Mouse (Mus musculus) heart, adult 11 months (tissue): ENCODE data around the gene Pla2g1b.
A peak's percentile ranks its signal among the peaks of the same experiment; 100 is the strongest.

Source experiments
- DNase-seq: peaks from one replicate; pipeline ENCODE4 v3.0.0; 2022

The Pla2g1b gene

DNA sequence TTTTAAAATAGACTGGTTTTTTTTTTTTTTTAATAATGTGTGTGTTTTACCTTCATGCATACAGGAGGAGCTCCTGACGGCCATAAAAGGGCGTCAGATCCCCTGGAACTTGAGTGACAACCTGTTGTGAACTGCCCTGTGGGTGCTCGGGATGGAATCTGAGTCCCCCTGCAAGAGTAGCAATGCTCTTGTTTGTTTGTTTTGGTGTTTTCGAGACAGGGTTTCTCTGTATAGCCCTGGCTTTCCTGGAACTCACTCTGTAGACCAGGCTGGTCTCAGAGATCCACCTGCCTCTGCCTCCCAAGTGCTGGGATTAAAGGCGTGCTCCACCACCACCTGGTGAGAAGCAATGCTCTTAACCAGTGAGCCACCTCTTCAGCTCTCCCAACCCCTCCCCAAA is 18.9 kb downstream of the Pla2g1b start:
- DNase-seq, result peak; percentile 91

DNA sequence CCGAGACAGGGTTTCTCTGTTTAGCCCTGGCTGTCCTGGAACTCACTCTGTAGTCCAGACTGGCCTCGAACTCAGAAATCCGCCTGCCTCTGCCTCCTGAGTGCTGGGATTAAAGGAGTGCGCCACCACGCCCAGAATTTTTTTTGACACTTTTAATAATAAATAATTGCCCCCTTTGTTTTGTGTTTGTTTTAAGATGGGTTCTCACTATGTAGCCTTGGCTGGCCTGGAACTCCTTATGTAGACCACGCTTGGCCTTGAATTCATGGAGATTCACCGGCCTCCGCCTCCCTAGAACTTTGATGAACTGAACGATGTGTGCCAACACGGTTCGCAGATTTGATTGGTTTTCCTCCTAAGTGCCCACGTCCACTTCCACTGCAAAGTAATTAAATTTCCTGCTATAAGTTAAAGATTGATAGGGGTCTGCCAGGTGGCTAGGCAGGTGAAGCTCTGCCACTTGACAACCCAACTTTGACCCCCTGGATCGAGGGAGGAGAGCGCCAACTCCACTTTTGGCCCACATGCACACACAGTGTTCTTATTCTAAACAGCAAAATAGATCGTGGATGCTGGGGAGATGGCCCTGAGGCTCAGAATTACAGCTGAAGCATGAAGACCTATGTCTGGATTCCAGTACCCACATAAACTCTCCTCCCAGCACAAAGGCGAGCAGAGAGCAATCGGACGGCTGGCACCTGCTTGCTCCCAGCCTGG is 19.6 kb downstream of the Pla2g1b start:
- peak; percentile 89 for DNase-seq

DNA sequence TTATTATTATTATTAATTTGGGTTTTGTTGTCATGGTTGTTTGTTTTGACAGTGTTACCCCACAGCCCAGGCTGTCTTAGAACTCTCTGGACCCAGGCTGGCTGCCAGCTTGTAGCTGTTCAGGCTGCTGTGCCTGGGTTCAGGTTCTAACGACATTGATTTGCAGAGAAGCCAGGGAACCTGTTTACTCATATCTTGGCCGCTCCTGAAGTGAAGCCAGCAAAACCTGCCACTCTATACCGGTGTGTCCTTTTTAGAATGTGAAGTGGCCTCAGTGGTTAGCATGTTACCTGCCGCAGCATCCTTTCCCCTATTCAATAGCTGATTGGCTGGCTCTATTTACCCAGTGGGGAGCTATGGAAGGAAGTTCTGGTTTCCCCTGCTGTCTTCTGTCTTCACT is 20.7 kb downstream of the Pla2g1b start:
- DNase-seq, result peak; percentile 87

DNA sequence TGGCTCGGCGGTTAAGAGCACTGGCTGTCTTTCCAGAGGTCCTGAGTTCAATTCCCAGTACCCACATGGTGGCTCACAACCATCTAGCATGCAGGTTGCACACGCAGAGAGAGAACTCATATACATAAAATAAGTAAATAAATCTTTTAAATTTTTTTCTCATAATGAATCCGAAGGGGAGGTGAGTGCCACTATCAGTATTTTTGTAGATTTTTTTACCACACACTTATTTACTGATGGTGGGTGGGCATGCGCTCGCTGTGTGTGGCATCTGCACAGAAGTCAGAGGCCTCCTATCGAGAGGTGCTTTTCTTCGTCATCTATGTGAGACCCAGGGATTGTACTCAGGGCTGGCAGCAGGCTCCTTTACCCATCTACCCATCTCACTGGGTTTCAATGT is 21.3 kb downstream of the Pla2g1b start:
- peak; percentile 87 for DNase-seq

DNA sequence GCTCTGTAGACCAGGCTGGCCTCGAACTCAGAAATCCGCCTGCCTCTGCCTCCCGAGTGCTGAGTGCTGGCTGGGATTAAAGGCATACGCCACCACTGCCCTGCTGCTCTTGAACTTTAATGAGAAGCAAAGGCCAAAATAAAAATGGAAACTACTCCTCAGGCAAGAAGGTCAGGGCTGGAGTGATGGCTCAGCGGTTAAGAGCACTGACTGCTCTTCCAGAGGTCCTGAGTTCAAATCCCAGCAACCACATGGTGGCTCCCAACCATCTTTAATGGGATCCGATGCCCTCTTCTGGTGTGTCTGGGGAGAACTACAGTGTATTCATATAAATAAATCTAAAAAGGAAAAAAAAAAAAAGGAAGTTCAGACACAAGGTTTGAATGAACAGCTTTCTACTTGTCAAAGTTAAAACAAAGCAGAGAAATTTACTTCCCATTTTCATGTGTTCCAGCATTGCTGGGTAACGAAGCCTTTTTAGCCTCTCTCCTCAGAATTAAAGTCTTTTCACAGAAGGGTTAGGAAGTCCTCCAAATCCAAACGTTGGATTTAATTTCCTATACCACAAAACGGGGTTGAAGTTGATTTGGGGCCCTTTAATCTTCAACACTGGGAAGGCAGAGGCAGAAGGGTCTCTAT is 22.0 kb downstream of the Pla2g1b start:
- DNase-seq, result peak; percentile 86

DNA sequence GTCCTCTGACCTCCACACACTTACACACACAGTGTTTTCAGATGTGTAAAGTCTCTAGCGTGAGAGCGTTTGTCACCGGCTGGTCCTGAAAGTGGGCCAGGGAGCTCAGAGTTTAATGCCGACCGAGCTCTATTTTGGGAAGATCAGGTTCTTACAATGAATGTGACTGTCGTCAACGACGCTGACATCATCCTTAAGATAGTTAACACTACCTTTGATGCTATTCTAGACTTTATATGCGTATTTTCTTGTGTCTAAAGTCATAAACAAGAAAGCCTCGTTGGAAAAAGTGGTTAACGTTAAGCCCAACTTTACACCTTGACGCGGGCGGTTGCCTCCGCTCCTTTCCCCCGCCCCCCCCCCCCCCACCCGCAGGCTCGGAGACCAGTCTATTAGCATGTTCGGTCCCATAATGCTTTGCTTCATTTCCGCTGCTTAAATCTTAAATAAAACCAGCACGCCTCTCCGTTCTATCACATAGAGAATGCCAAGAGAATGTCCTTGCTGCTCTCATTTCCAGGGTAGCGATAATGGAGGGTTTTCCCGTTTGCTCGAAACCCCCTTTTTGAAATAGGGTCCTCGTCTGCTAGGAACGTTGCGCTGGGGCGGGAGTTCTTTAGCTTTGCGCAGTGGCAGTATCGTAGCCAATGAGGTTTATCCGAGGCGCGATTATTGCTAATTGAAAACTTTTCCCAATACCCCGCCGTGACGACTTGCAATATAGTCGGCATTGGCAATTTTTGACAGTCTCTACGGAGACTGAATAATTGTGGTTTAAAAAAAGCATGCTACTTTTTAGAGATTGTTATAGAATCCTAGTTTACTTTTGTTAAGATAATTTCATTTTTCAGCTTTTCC is 23.0 kb downstream of the Pla2g1b start:
- peak; percentile 98 for DNase-seq

DNA sequence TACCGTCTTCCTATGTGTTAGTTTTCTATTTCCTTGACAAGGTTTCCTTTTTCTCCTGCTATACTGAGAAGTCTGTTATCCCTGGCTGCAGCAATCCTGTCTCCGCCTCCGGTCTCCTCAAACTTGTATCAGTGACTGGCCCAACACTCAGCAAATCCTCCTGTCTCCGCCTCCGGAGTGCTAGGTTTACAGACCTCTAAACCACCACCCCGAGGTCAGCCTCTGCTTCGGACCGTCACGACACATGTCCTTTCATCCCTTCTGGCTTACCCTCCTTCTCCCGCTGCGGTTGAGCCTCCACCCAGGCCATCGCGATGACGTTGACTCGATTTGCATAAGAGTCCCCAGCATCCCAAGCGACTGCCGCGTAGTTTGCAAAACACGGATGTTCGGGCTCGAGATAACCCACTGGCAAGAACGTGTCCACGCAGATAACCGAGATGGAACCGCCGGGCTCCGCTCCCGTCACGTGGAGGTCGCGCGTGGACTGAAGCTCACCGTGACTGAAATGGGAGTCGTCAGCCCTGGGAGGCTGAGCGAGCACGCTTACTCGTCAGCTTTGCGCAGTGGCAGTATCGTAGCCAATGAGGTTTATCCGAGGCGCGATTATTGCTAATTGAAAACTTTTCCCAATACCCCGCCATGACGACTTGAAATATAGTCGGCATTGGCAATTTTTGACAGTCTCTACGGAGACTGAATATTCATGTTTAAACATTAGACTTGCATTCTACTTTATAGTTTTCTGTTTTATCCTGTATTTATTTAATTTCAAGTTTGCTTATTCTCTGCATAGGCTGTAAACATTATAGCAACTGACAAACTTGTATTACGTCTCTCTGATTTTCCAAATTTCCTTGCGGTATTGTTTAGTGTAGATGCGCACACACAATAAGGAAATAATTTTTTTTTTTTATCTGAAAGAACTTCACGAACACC is 23.9 kb downstream of the Pla2g1b start:
- DNase-seq, result peak; percentile 99

DNA sequence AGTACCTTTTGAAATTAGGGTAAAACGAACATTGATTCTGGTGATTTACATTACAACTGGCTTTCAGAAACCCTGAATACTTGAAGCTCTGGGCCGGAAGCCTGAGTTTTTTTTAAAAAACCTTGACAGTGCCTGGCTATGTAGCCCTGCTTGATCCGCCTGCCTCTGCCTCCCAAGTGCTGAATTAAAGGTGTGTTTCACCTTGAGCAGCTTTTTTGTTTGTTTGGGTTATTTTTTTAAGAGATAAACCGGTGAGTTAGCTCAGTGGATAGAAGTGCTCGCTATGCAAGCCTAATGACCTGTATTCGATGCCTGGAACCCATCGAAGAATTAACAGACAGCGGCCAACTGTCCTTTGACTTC is 24.6 kb downstream of the Pla2g1b start:
- peak; percentile 91 for DNase-seq

DNA sequence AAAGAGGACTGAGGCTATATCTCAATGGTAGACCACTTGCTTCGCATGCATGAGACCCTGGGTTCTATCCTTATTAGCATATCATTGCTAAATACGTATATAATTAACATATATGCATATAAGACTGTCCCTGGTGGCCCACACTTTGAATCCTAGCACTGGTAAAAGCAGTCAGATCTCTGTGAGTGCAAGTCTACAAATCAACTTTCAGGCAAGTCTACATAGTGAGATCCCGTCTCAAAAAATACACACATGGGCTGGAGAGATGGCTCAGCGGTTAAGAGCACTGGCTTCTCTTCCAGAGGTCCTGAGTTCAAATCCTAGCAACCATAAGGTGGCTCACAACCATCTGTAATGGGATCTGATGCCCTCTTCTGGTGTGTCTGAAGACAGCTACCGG is 25.0 kb downstream of the Pla2g1b start:
- peak; percentile 90 for DNase-seq

DNA sequence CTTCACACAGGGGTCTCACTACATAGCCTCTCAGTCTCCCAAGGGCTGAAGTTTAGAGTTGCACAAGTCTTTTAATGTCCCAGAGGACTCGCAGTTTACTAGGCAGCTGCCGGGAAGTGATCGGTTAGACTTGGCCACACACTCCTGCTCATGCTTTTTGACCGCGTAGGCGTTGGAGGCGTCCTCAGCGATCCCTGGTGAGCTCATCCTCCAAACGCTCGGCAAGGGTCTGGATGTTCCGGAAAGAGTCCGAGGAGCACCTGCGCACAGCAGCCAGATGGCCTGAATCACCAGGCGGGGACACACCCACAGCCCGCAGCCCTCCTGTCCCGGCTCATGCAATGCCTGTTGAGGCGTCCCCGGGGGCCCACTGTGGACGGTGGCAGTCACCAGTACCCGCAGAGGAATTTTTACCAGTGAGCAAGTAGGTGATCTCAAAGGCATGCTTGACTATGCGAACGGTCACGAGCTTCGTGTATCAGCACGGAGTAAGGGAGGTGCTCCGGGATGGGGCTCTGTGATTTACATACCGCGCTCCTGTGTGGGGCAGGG is 25.8 kb downstream of the Pla2g1b start:
- peak; percentile 99 for DNase-seq

DNA sequence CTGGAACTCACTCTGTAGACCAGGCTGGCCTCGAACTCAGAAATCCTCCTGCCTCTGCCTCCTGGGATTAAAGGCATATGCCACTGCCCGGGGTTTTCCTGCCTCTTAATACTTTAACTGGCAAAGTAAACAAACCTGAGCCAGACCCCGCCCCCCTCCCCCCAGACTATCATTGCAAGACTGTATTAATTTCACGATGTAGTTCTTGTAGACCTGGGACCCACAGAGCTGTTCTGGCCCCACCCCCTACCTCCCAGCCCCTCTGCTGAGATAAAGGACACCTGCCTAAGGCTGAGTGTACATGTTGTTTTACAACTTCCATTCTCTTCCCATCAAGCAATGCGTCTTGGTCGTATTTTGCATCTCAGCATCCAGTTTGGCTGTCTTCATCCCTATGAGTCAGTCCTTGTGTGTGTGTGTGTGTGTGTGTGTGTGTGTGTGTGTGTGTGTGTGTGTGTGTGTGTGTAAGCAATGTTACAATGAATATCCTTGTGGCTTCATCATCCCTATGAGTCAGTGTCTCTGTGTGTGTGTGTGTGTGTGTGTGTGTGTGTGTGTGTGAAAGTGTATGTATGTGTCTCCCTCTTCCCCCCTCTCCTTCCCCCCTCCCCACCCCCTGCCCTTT is 26.8 kb downstream of the Pla2g1b start:
- DNase-seq, result peak; percentile 94

DNA sequence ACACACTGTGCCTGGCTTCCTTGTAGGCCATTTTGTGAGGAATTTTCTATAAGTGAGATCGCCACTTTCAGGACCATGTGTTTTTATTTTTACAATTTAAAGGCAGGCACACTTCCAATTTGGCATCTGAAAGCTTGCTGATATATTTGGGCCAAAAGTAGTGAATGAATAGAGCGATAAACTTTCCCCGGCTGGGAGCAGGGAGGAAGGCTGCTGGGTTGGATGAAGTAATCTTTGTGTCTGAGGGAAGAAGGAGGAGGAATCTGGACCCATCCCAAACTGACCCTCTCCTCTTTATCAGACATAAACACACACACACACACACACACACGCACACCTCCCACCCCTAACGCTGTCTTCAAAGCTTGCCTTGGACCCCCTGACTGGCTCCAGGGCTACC is 27.4 kb downstream of the Pla2g1b start:
- peak; percentile 74 for DNase-seq

DNA sequence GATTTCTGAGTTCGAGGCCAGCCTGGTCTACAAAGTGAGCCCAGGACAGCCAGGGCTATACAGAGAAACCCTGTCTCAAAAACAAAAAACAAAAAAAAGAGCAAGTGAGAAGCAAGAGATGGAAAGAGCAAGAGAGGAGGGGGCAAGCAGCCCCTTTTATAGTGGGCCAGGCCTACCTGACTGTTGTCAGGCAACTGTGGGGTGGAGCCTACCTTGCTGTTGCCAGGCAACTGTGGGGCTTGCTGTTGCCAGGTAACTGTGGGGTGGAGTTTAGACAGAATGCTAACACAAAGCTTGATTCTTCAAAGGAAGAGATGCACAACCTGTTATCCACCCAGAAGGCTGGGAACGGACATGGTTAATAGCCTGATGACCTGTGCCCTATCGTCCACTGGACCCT is 29.6 kb downstream of the Pla2g1b start:
- DNase-seq, result peak; percentile 89

DNA sequence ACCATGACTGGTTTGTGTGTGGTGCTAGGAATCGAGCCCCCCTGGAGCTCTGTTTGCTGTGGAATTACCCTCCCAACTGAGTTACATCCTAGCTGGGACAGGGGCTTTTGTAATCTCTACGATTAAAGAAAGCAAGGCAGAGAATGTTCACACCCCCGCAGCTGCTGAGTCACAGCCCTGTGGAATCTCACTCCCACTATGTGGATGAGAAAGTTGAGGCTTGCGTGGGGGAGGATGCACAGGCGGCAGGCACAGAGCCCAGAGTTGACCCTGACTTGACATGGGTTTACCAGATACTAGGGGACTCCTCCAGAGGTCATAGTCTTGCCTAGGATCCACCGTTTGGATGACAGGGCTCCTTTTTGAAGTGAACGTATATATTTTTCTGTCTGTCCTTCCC is 31.0 kb downstream of the Pla2g1b start:
- peak; percentile 88 for DNase-seq

DNA sequence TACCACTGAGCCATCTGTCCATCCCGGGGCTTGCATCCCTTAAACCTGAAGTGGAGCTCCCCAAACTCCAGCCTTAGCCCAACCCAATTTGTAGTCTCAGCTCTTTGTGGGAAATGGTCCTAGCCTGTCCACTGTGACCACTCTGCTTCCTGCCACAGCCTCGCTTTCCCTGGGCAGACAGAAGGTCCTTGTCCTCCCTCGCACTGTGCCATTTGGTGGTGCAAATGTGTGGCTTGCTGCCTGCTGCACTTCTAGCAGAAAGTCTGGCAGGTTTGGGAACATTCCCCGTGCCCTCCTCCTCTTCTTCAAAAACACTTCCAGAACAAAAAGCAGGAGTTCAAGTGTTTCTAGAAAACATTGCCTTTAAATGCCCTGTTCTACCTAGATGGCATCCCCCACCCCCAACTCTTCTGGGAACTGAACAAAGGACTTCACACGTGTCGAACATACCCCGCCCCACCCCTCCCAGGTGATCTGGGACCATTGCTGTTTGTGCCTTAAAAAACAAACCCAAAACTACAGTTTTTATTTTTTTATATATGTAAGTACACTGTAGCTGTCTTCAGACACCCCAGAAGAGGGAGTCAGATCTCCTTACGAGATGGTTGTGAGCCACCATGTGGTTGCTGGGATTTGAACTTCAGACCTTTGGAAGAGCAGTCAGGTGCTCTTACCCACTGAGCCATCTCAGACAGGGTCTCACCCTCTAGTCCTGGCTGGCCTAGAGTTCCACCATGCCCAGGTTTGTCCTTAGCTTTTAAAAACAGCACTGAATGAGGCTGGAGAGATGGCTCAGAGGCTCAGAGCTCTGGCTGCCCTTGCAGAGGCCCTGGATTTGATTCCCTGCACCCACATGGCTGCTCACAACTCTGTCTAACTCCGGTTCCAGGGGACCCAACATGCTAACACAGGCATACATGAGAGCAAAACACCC is 32.5 kb downstream of the Pla2g1b start:
- peak; percentile 80 for DNase-seq

DNA sequence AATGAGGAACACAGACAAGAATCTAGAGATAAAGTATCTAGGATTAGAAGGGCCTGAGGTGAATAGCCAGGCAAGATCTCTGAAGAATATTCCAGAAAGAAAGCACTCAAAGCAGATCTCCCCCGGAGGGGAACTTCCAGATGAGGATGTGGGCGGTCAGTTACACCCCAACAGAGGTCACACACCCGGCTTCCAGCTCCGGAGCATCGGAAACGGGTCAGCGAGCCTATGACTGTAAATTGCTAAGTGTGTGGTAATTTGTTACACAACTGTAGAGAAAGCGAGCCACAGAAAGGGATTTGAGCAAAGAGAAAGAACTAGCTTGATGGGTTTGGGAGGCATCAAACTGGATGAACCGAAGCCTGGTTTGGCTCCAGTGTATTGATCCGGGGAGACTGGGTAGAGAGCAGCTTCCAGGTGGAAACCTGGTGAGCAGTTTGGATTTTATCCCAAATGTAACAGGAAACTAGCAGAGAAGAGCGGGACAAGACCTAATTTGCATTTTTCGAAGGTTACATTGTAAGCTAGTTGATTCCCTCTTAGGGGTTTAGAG is 34.4 kb downstream of the Pla2g1b start:
- DNase-seq, result peak; percentile 98

DNA sequence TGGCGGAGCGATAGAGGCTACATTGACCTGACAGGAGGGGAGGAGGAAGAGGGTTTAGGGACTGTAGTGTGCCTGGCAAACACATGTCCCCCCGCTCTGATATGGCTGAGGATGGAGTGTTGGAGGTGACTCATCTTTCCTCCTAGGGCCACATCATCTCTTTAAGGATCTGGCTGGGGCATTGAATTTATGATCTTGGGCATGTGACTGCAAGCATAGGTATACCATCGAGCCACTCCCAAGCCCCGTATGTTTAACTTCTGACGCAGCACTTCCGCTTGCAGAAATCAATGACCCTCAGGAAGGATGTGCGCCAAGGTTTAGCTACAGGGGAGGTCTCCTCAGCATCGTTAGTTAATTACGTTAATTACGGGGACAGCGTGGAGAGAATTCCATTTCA is 37.0 kb downstream of the Pla2g1b start:
- no peak for DNase-seq

DNA sequence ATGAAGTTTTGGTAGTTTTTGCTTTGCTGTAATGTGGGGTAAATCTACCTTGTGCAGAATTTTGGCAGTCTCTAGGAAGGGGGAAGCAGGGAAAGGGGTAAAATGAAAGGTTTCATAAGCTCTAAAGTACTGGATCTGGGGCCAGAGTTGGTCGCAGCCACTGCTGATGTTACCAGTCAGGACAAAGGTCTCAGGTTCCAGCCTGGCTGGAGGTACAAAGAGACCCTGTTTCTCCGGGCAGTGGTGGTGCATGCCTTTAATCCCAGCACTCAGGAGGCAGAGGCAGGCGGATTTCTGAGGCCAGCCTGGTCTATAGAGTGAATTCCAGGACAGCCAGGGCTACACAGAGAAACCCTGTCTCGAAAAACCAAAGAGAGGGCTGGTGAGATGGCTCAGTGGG is 39.6 kb downstream of the Pla2g1b start:
- peak; percentile 93 for DNase-seq

DNA sequence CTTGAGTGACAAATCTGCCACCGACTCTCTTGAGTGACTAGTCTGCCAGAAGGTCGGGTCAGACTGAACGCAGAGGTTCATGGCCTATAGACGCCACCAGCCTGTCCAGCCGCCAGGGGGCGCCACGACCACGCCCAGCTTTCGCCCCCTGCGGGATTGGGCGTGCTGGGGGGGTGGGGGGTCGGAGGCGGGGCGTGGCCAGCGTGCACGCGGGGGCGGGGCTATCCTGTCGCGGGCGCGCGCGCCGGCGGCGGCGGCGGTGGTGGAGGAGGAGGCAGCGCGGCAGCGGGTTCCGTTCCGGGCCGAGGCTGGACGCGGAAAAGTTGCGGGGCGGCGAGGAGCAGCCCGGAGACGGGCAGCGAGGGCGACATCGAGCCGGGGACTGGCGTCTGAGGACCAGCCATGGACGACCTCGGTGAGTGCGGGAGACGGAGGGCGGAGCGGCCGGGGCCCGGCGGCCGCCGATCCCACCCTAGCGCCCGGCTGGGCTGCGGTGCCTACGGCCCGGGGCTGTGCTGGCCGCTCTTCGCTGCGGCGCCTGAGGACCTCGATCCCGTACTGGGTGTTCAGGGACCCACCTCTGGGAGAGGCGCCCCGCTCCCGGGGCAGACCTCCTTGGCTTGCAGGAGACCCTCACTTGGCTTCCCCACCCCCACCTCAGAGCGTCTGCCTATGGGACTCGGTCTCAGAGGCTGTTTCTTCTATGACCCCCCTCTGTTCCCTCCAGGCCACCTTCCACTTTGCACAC is 40.6 kb downstream of the Pla2g1b start, which contains the start of gene Pxn:
TSS of gene Pxn (plus strand) at position 223 of the 748 bp plus-strand sequence.
- DNase-seq, result peak; percentile 99
